9 mouse cellular contexts compared by ENCODE assay signal in the genomic region with DNA sequence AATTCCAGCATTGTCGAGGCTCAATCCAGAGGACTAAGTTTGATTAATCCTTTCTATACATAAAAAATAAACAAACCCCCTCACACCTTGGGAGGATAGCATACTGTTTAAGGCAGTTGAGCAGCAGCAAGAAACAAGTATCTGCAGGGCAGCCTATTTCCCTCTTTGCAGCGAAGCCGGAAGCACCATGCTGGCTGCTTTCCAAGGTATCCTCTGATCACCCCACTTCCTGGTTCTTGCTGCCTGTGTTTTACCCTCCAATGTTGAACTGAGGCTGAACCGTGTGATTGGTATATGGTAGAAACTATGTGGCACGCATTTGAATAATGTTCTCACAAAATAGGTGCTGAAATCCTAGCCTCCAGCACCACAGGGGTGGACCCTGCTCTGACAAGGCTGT. TPM values are rescaled to one million over a fixed set of nuclear protein-coding genes. Genes with fewer than 3 reads are reported as not detected.
A peak's percentile ranks its signal among the peaks of the same experiment; 100 is the strongest.
DNase-seq lines count a peak whose midpoint lies in the region; ATAC-seq lines count a peak whose summit lies in the region.
"Had no signal": no experiment of that assay in that cellular context is flagged by ENCODE, and none has a peak within 500 bp of the region (broad histone marks: within the 10 kb centered on the region; RNA-seq: fewer than 3 reads in every experiment).

No protein-coding gene starts in this region.

- H3K4me2 ChIP-seq in liver, embryonic 12.5 days, result no peak overlapping the region
- no peak overlapping the region for H3K4me2 ChIP-seq in hindbrain, embryonic 14.5 days (replicated peaks)

- no peak overlapping the region; the same call in 1 of the 2 replicates for H3K27ac ChIP-seq in heart, embryonic 10.5 days
- H3K27ac ChIP-seq in liver, embryonic 12.5 days, result peak overlapping the region; percentile 43
- H3K27ac ChIP-seq in hindbrain, embryonic 14.5 days, result no peak overlapping the region

- peak; percentile 75 to 84 for DNase-seq in heart, adult 18-20 months
- no peak for DNase-seq in heart, embryonic 10.5 days (ENCODE audit: low spot score)
- DNase-seq in adrenal gland, postnatal 10 days, result peak; percentile 63
- peak; percentile 71 for DNase-seq in heart, postnatal 4 days
- peak; percentile 63 for DNase-seq in skeletal muscle tissue, adult 2 months (ENCODE audit: low read depth, low spot score)
- no peak for DNase-seq in cerebellum, postnatal 25 days
- no peak for DNase-seq in hindbrain, embryonic 14.5 days (ENCODE audit: low spot score)

- H3K9ac ChIP-seq in liver, embryonic 12.5 days, result no peak overlapping the region
- H3K9ac ChIP-seq in hindbrain, embryonic 14.5 days, result no peak overlapping the region

- no peak overlapping the region for H3K4me3 ChIP-seq in heart, embryonic 10.5 days
- no peak overlapping the region for H3K4me3 ChIP-seq in liver, embryonic 12.5 days
- H3K4me3 ChIP-seq in hindbrain, embryonic 14.5 days (replicated peaks; ENCODE audit: low read length), result no peak overlapping the region

- no peaks in the 10 kb centered on the region for H3K4me1 ChIP-seq in heart, embryonic 10.5 days
- H3K4me1 ChIP-seq in liver, embryonic 12.5 days, result peaks cover 60% of the 10 kb centered on the region
- no peaks in the 10 kb centered on the region for H3K4me1 ChIP-seq in hindbrain, embryonic 14.5 days (replicated peaks; ENCODE audit: control insufficient read depth, insufficient read depth, low read length)

- H3K36me3 ChIP-seq in heart, embryonic 10.5 days, result no peaks in the 10 kb centered on the region
- no peaks in the 10 kb centered on the region for H3K36me3 ChIP-seq in liver, embryonic 12.5 days
- no peaks in the 10 kb centered on the region for H3K36me3 ChIP-seq in hindbrain, embryonic 14.5 days (replicated peaks; ENCODE audit: control insufficient read depth, insufficient read depth)

- 61% methylated on average over 5 of the region's 5 CpGs for WGBS in heart, embryonic 10.5 days
- 53% methylated on average over 5 of the region's 5 CpGs for WGBS in liver, embryonic 12.5 days (ENCODE audit: insufficient replicate concordance)
- 73% methylated on average over 5 of the region's 5 CpGs for WGBS in hindbrain, embryonic 14.5 days

- no peaks in the 10 kb centered on the region for H3K27me3 ChIP-seq in heart, embryonic 10.5 days (ENCODE audit: insufficient read depth, poor library complexity, severe bottlenecking)
- no peaks in the 10 kb centered on the region for H3K27me3 ChIP-seq in liver, embryonic 12.5 days (replicated peaks)
- H3K27me3 ChIP-seq in hindbrain, embryonic 14.5 days (ENCODE audit: control insufficient read depth, insufficient read depth, low read length), result no peaks in the 10 kb centered on the region

- H3K9me3 ChIP-seq in heart, embryonic 10.5 days, result no peaks in the 10 kb centered on the region
- no peaks in the 10 kb centered on the region for H3K9me3 ChIP-seq in liver, embryonic 12.5 days (replicated peaks)
- H3K9me3 ChIP-seq in hindbrain, embryonic 14.5 days (ENCODE audit: control insufficient read depth, low read length), result no peaks in the 10 kb centered on the region

- ATAC-seq in liver, embryonic 12.5 days, result no peak
- ATAC-seq in hindbrain, embryonic 14.5 days (ENCODE audit: low FRiP score), result no peak

RNA-seq across cellular contexts. Expression of a gene that starts 6.7 kb away (rescaled TPM):
- total RNA-seq in heart, adult 18-20 months (2021), result 100 to 1,000 TPM in 1 of 2 experiments, 10 to 100 TPM in 1; 89.4 to 117 TPM
- 386 and 404 TPM in 2 replicates for polyA plus RNA-seq in heart, embryonic 10.5 days (2016; fragmentation: Nextera tagmentation; extraction: Ambion mirVana)
- total RNA-seq in adrenal gland, postnatal 10 days (2021), result 100 to 1,000 TPM; 303 to 435 TPM
- total RNA-seq in heart, postnatal 4 days (2021), result 100 to 1,000 TPM; 317 to 328 TPM
- 357 and 402 TPM in 2 replicates for polyA plus RNA-seq in liver, embryonic 12.5 days (2016; fragmentation: Nextera tagmentation; extraction: Ambion mirVana)
- polyA plus RNA-seq in hindbrain, embryonic 14.5 days (2014; fragmentation: Nextera tagmentation; extraction: Ambion mirVana), result 248 and 256 TPM in 2 replicates

RNA-seq across cellular contexts. Expression of a gene that starts 29.9 kb away (rescaled TPM):
- total RNA-seq in heart, adult 18-20 months (2021), result not detected
- polyA plus RNA-seq in heart, embryonic 10.5 days (2016; fragmentation: Nextera tagmentation; extraction: Ambion mirVana), result 0.55 and 0.58 TPM in 2 replicates
- total RNA-seq in adrenal gland, postnatal 10 days (2021), result 10 to 100 TPM; 24.7 to 77.6 TPM
- not detected for total RNA-seq in heart, postnatal 4 days (2021)
- 0.57 and 0.60 TPM in 2 replicates for polyA plus RNA-seq in liver, embryonic 12.5 days (2016; fragmentation: Nextera tagmentation; extraction: Ambion mirVana)
- 0.20 and 0.55 TPM in 2 replicates for polyA plus RNA-seq in hindbrain, embryonic 14.5 days (2014; fragmentation: Nextera tagmentation; extraction: Ambion mirVana)
- polyA plus RNA-seq: frontal cortex, adult 2 months had no signal

Comparison
In these comparisons a context has a peak if more than half of its experiments do, and no peak if none do; other contexts are left out.
1. DNase-seq: peak in heart, adult 18-20 months (2 of 2), adrenal gland, postnatal 10 days (single experiment), heart, postnatal 4 days (single experiment) and skeletal muscle tissue, adult 2 months (single experiment); none in heart, embryonic 10.5 days (single experiment), cerebellum, postnatal 25 days (0 of 2) and hindbrain, embryonic 14.5 days (single experiment).
2. RNA of a gene that starts 29.9 kb away (total RNA-seq): 24.7 to 77.6 TPM in adrenal gland, postnatal 10 days; not detected in heart, adult 18-20 months and not detected in heart, postnatal 4 days; every median in the first group is over 10 times any median in the second.